Mouse (Mus musculus): ENCODE measurements around the gene Ifna14.

- no peak for TF ChIP-seq GATA1 (IDR thresholded peaks at IDR 0.05; ENCODE audit: low read length)
- no peak for TF ChIP-seq TAL1 (IDR thresholded peaks at IDR 0.05; ENCODE audit: low read length)
Observed at GRCm38 (mm10) chr4:88533499-88533898, 38.1 kb downstream of the Ifna14 start.

Measured in erythroblast, embryonic 14.5 days (primary cell).